Mouse (Mus musculus): Measurements from ENCODE around the gene Dgkh. TPM values are rescaled to one million over a fixed set of nuclear protein-coding genes. Genes with fewer than 3 reads are reported as not detected.
A peak's percentile ranks its signal among the peaks of the same experiment; 100 is the strongest.

Dgkh gene
- polyA plus RNA-seq, 1 experiment from 2014 or later, result 1.7 TPM

GRCm38 (mm10) chr14:78691926-78692487, 40.6 kb downstream of the Dgkh start:
- H3K4me3 ChIP-seq, result no peak overlapping the region
- H3K4me2 ChIP-seq, result no peak overlapping the region
- H3K4me1 ChIP-seq, result 0 out of 2 replicates have a peak, but pooled peaks cover 4% of the 10 kb centered on the region
- no peak overlapping the region for H3K27ac ChIP-seq
- H3K27me3 ChIP-seq, result no peaks in the 10 kb centered on the region
- WGBS, result 49% methylated on average over 5 of the region's 5 CpGs
- no peaks in the 10 kb centered on the region for H3K9me3 ChIP-seq
- ATAC-seq (ENCODE audit: insufficient number of reproducible peaks, insufficient read depth, low FRiP score, low TSS enrichment, low read depth), result no peak
- no peaks in the 10 kb centered on the region for H3K36me3 ChIP-seq
- H3K9ac ChIP-seq, result no peak overlapping the region

DNA sequence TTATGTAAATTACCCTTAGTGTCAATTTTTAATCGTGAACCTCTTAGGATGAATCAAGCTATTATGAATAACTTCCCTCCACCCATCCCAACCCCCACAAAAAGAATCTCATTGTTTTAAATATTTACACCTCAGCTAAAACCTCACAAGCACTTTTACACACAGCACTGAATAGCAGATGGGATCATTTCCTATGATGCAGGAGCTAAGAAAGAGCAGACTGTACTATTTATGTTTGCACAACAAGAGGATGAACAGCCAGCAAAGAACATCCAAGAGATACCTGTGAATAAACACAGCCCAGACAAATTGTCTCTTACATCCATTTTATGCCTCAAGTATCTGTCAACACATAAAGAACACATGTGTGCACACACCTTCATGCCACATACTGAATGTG, 41.7 kb downstream of the Dgkh start:
- no peak for ATAC-seq (ENCODE audit: insufficient number of reproducible peaks, insufficient read depth, low FRiP score, low TSS enrichment, low read depth)
- no peaks in the 10 kb centered on the region for H3K27me3 ChIP-seq
- H3K4me1 ChIP-seq, result 0 out of 2 replicates have a peak, but pooled peaks cover 4% of the 10 kb centered on the region
- no peak overlapping the region for H3K27ac ChIP-seq
- H3K9ac ChIP-seq, result no peak overlapping the region
- H3K9me3 ChIP-seq, result no peaks in the 10 kb centered on the region
- WGBS, result 88% methylated on average over 1 of the region's 1 CpGs
- H3K4me3 ChIP-seq, result no peak overlapping the region
- no peak overlapping the region for H3K4me2 ChIP-seq
- no peaks in the 10 kb centered on the region for H3K36me3 ChIP-seq

DNA sequence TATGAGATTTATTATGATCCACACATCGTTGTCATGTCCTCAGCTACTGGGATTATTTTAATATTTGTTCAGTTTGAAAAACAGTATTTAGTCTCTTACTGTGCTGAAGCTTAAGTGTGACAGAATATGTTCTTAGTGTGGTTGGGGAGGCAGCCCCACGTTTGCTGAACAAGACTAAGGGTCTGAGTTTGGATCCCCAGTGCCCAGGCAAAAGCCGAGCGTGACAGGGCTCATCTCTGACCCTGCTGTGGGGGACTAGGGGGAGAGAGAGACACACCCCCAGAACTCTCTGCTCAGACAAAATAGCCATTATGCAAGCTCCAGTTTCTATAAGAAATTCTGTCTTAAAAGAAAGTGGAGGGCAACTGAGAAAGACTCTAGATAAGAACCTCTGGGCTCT, 42.2 kb downstream of the Dgkh start:
- no peaks in the 10 kb centered on the region for H3K27me3 ChIP-seq
- no peak overlapping the region for H3K9ac ChIP-seq
- WGBS, result 75% methylated on average over 4 of the region's 4 CpGs
- no peaks in the 10 kb centered on the region for H3K9me3 ChIP-seq
- no peak overlapping the region for H3K4me2 ChIP-seq
- H3K27ac ChIP-seq, result no peak overlapping the region
- ATAC-seq (ENCODE audit: insufficient number of reproducible peaks, insufficient read depth, low FRiP score, low TSS enrichment, low read depth), result no peak
- 0 out of 2 replicates have a peak, but pooled peaks cover 4% of the 10 kb centered on the region for H3K4me1 ChIP-seq
- H3K4me3 ChIP-seq, result no peak overlapping the region
- no peaks in the 10 kb centered on the region for H3K36me3 ChIP-seq

DNA sequence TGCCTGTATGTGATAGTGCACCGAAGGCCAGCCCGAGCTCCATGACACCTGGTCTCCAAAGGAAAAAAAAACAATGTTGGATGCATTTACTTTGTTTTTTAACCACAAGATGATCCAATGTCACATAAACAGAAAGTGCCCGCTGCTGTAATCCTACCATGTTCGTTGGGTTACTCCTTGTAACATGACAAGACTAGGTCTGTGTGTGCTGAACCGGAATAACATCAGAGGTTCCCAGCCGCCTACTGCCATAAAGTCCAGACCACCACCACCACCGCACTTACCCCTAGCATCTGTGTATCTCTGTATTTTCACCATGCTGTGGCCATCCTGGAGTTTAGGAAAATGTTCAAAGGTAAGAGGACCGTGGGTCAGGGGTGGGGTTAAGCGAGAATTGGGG, 42.6 kb downstream of the Dgkh start:
- Histone ChIP-seq H3K36me3 (no peaks in the 10 kb centered on the region), H3K27me3 (no peaks in the 10 kb centered on the region), H3K4me2 (no peak overlapping the region), H3K4me1 (0 out of 2 replicates have a peak, but pooled peaks cover 4% of the 10 kb centered on the region), H3K9ac (no peak overlapping the region), H3K4me3 (no peak overlapping the region), H3K27ac (no peak overlapping the region), H3K9me3 (no peaks in the 10 kb centered on the region)
- WGBS, result 86% methylated on average over 9 of the region's 9 CpGs
- no peak for ATAC-seq (ENCODE audit: insufficient number of reproducible peaks, insufficient read depth, low FRiP score, low TSS enrichment, low read depth)

DNA sequence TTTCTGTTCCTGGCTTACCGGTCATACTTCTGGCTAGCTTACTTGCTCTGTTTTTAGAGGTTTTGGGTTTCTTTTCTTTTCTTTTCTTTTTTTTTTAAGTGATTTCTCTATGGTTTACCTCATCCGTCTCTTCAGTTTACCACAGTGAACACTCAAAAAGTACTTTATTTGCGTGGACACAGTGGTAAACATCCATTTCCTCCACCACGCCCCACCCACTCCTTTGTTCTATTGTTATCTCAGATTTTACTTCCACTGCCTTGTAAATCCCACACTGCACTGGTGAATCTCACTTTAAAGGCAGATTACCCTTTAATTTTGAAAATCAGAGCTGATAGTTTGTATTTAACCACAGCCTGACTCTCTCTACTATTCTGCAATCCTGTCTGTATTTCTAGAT, 44.9 kb downstream of the Dgkh start:
- no peak overlapping the region for H3K9ac ChIP-seq
- 77% methylated on average over 4 of the region's 4 CpGs for WGBS
- no peak overlapping the region for H3K27ac ChIP-seq
- no peak overlapping the region for H3K4me3 ChIP-seq
- H3K9me3 ChIP-seq, result no peaks in the 10 kb centered on the region
- H3K36me3 ChIP-seq, result no peaks in the 10 kb centered on the region
- 0 out of 2 replicates have a peak, but pooled peaks cover 4% of the 10 kb centered on the region for H3K4me1 ChIP-seq
- no peaks in the 10 kb centered on the region for H3K27me3 ChIP-seq
- H3K4me2 ChIP-seq, result no peak overlapping the region
- ATAC-seq (ENCODE audit: insufficient number of reproducible peaks, insufficient read depth, low FRiP score, low TSS enrichment, low read depth), result no peak

DNA sequence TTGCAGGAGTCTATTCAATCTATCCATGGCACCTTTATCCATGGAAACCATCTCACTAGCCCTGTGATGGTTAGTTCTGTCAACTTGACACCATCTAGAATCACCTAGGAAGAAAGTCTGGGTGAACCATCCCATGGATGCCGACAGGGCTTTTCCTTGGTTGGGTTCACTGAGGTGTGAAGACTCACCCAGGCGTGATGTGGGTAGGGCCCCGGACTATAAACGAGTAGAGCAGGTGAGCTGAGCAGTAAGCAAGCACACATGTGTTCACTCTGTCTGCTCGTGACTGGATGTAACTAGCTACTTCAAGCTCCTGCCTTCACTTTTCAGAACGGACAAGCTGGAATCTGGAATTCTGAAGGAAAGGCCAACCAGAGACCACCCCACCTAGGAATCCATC, 45.9 kb downstream of the Dgkh start:
- no peaks in the 10 kb centered on the region for H3K27me3 ChIP-seq
- no peak overlapping the region for H3K4me3 ChIP-seq
- WGBS, result 95% methylated on average over 6 of the region's 6 CpGs
- H3K9ac ChIP-seq, result no peak overlapping the region
- H3K27ac ChIP-seq, result no peak overlapping the region
- no peaks in the 10 kb centered on the region for H3K4me1 ChIP-seq
- H3K9me3 ChIP-seq, result no peaks in the 10 kb centered on the region
- H3K36me3 ChIP-seq, result no peaks in the 10 kb centered on the region
- no peak overlapping the region for H3K4me2 ChIP-seq
- ATAC-seq (ENCODE audit: insufficient number of reproducible peaks, insufficient read depth, low FRiP score, low TSS enrichment, low read depth), result no peak

GRCm38 (mm10) chr14:78684171-78684570, 48.4 kb downstream of the Dgkh start:
- 75% methylated on average over 4 of the region's 4 CpGs for WGBS
- Histone ChIP-seq H3K4me2 (no peak overlapping the region), H3K4me3 (no peak overlapping the region), H3K9me3 (no peaks in the 10 kb centered on the region), H3K36me3 (no peaks in the 10 kb centered on the region), H3K9ac (no peak overlapping the region), H3K4me1 (0 out of 2 replicates have a peak, but pooled peaks cover 2% of the 10 kb centered on the region), H3K27ac (no peak overlapping the region), H3K27me3 (no peaks in the 10 kb centered on the region)
- ATAC-seq (ENCODE audit: insufficient number of reproducible peaks, insufficient read depth, low FRiP score, low TSS enrichment, low read depth), result no peak

GRCm38 (mm10) chr14:78678981-78679380, 53.6 kb downstream of the Dgkh start:
- 71% methylated on average over 3 of the region's 3 CpGs for WGBS
- Histone ChIP-seq H3K27me3 (no peaks in the 10 kb centered on the region), H3K4me1 (peaks cover 13% of the 10 kb centered on the region), H3K36me3 (no peaks in the 10 kb centered on the region), H3K27ac (no peak overlapping the region), H3K4me3 (no peak overlapping the region), H3K9ac (no peak overlapping the region), H3K4me2 (no peak overlapping the region), H3K9me3 (no peaks in the 10 kb centered on the region)
- no peak for ATAC-seq (ENCODE audit: insufficient number of reproducible peaks, insufficient read depth, low FRiP score, low TSS enrichment, low read depth)

DNA sequence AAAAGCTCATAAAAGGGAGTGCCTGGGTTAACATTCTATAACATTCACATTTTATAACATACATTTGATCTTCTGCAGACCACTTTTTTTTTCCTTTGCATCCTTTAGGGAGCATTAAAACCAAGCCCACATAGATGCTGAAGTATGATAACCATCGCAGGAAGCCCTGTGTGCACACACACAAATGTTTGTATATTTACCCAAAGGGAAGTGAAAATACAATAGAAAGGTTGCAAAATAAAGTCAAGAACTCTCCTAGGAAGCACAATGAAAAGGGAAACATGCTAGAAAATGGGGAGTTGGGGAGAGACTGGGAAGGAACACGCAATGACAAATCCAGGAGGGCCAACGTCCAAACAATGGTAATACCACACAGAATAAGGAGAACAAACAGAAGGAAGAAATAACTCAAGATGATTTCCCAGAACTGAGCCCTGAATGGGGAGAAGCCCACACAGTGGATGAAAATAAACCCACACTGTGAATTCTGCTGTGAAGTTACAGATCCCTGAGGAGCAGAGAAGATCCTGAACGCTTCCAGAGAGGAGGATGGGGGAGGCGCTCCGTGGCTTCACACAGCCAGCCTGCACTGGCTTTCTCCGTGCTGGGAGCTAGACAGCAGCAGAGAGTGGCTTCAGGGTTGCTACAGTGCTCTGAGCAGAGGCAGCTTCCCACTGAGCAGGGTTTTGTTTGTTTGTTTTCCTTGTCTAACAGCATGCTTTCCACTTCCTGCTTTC, 54.6 kb downstream of the Dgkh start:
- H3K27ac ChIP-seq, result no peak overlapping the region
- no peaks in the 10 kb centered on the region for H3K9me3 ChIP-seq
- no peak overlapping the region for H3K4me3 ChIP-seq
- no peaks in the 10 kb centered on the region for H3K36me3 ChIP-seq
- 31% methylated on average over 7 of the region's 7 CpGs for WGBS
- no peak overlapping the region for H3K9ac ChIP-seq
- no peak for ATAC-seq (ENCODE audit: insufficient number of reproducible peaks, insufficient read depth, low FRiP score, low TSS enrichment, low read depth)
- peak overlapping the region; percentile 24; the same call in 1 of the 2 replicates for H3K4me2 ChIP-seq
- H3K27me3 ChIP-seq, result no peaks in the 10 kb centered on the region
- peaks cover 13% of the 10 kb centered on the region for H3K4me1 ChIP-seq

GRCm38 (mm10) chr14:78676457-78676856, 56.1 kb downstream of the Dgkh start:
- Histone ChIP-seq H3K9me3 (peaks cover 3% of the 10 kb centered on the region; the same call in 1 of the 2 replicates), H3K4me1 (peaks cover 13% of the 10 kb centered on the region), H3K9ac (no peak overlapping the region), H3K36me3 (no peaks in the 10 kb centered on the region), H3K27me3 (no peaks in the 10 kb centered on the region), H3K4me2 (no peak overlapping the region), H3K4me3 (no peak overlapping the region), H3K27ac (no peak overlapping the region)
- 67% methylated on average over 6 of the region's 6 CpGs for WGBS
- no peak for ATAC-seq (ENCODE audit: insufficient number of reproducible peaks, insufficient read depth, low FRiP score, low TSS enrichment, low read depth)

DNA sequence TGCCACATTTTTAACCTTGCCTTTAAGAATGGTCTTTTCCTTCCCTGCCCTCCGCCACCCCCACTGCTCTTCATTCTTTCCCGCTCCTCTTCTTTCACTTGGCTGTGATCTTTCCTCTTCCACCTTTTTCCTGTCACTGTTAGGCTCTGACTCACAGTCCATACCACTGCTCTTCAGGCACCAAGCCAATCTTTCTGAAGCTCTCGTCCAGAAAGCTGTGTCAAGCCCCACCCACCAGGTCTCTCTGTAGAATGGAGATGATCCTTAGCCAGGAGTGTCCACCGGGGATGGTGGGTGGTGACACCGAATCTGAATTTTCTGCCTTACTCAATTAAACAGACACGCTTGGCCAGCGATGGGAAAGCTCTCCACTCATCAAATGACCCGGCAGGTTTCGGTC, 58.0 kb downstream of the Dgkh start:
- no peak overlapping the region for H3K4me3 ChIP-seq
- H3K27me3 ChIP-seq, result no peaks in the 10 kb centered on the region
- no peak overlapping the region for H3K9ac ChIP-seq
- H3K4me1 ChIP-seq, result peaks cover 11% of the 10 kb centered on the region
- WGBS, result 88% methylated on average over 9 of the region's 9 CpGs
- no peak for ATAC-seq (ENCODE audit: insufficient number of reproducible peaks, insufficient read depth, low FRiP score, low TSS enrichment, low read depth)
- H3K9me3 ChIP-seq, result peaks cover 4% of the 10 kb centered on the region; the same call in 1 of the 2 replicates
- no peak overlapping the region for H3K4me2 ChIP-seq
- no peaks in the 10 kb centered on the region for H3K36me3 ChIP-seq
- no peak overlapping the region for H3K27ac ChIP-seq

GRCm38 (mm10) chr14:78669986-78670385, 62.6 kb downstream of the Dgkh start:
- ATAC-seq (ENCODE audit: insufficient number of reproducible peaks, insufficient read depth, low FRiP score, low TSS enrichment, low read depth), result no peak
- H3K27me3 ChIP-seq, result no peaks in the 10 kb centered on the region
- H3K27ac ChIP-seq, result no peak overlapping the region
- no peaks in the 10 kb centered on the region for H3K4me1 ChIP-seq
- H3K4me2 ChIP-seq, result no peak overlapping the region
- peaks cover 4% of the 10 kb centered on the region; the same call in 1 of the 2 replicates for H3K9me3 ChIP-seq
- no peak overlapping the region for H3K4me3 ChIP-seq
- H3K36me3 ChIP-seq, result no peaks in the 10 kb centered on the region
- WGBS, result 74% methylated on average over 10 of the region's 10 CpGs
- no peak overlapping the region for H3K9ac ChIP-seq

Measured in embryonic facial prominence, embryonic 13.5 days (tissue).